Mouse (Mus musculus): ENCODE data around the gene Arhgap8. TPM values are rescaled to one million over a fixed set of nuclear protein-coding genes. Genes with fewer than 3 reads are reported as not detected.

Gene Arhgap8
- 11.8 and 16.0 TPM in 2 replicates for polyA plus RNA-seq (2012; rRNA removed)

GRCm38 (mm10) chr15:84719791-84720190, at the start of gene Arhgap8:
TSS of gene Arhgap8 (plus strand) at chr15:84720052.
- Histone ChIP-seq H3K36me3 (ENCODE audit: control insufficient read depth, insufficient read depth, low read length) (no peaks in the 10 kb centered on the region), H3K4me3 (ENCODE audit: control insufficient read depth, insufficient read depth, low read length) (peak within 1 kb of the TSS; percentile 15), H3K27ac (ENCODE audit: control insufficient read depth, insufficient read depth, low read length) (0 out of 2 replicates have a peak within 1 kb of the TSS, but pooled peaks have one; percentile 11), H3K27me3 (ENCODE audit: control insufficient read depth, insufficient read depth, low read length) (peaks cover 4% of the 10 kb centered on the region; the same call in 1 of the 2 replicates), H3K4me1 (replicated peaks; ENCODE audit: control insufficient read depth, insufficient read depth, low read length) (no peaks in the 10 kb centered on the region)
- TF ChIP-seq POLR2A (IDR thresholded peaks at IDR 0.05; ENCODE audit: control insufficient read depth, extremely low read depth, insufficient read depth, low read length, poor library complexity), result no peak
- no peak for TF ChIP-seq CTCF (IDR thresholded peaks at IDR 0.05; ENCODE audit: borderline replicate concordance, control insufficient read depth, extremely low read depth, insufficient read depth, low read length, poor library complexity)
- 5% methylated on average over 24 of the region's 24 CpGs for WGBS
- DNase-seq, result no peak

GRCm38 (mm10) chr15:84670657-84671055, 49.2 kb upstream of the Arhgap8 start:
- H3K4me3 ChIP-seq (ENCODE audit: control insufficient read depth, insufficient read depth, low read length), result no peak overlapping the region
- DNase-seq, result no peak
- H3K27me3 ChIP-seq (ENCODE audit: control insufficient read depth, insufficient read depth, low read length), result no peaks in the 10 kb centered on the region
- no peaks in the 10 kb centered on the region for H3K36me3 ChIP-seq (ENCODE audit: control insufficient read depth, insufficient read depth, low read length)
- no peak for TF ChIP-seq POLR2A (IDR thresholded peaks at IDR 0.05; ENCODE audit: control insufficient read depth, extremely low read depth, insufficient read depth, low read length, poor library complexity)
- TF ChIP-seq CTCF (IDR thresholded peaks at IDR 0.05; ENCODE audit: borderline replicate concordance, control insufficient read depth, extremely low read depth, insufficient read depth, low read length, poor library complexity), result no peak
- 95% methylated on average over 4 of the region's 4 CpGs for WGBS
- no peaks in the 10 kb centered on the region for H3K4me1 ChIP-seq (replicated peaks; ENCODE audit: control insufficient read depth, insufficient read depth, low read length)
- no peak overlapping the region for H3K27ac ChIP-seq (ENCODE audit: control insufficient read depth, insufficient read depth, low read length)

GRCm38 (mm10) chr15:84671401-84672307, 48.2 kb upstream of the Arhgap8 start:
- peak; percentile 46 for DNase-seq
- no peak overlapping the region for H3K27ac ChIP-seq (ENCODE audit: control insufficient read depth, insufficient read depth, low read length)

GRCm38 (mm10) chr15:84672308-84672615, 47.6 kb upstream of the Arhgap8 start:
- H3K4me3 ChIP-seq (ENCODE audit: control insufficient read depth, insufficient read depth, low read length), result no peak overlapping the region
- no peak overlapping the region for H3K27ac ChIP-seq (ENCODE audit: control insufficient read depth, insufficient read depth, low read length)
- WGBS, result 81% methylated on average over 4 of the region's 4 CpGs
- TF ChIP-seq CTCF (IDR thresholded peaks at IDR 0.05; ENCODE audit: borderline replicate concordance, control insufficient read depth, extremely low read depth, insufficient read depth, low read length, poor library complexity), result no peak
- no peak for TF ChIP-seq POLR2A (IDR thresholded peaks at IDR 0.05; ENCODE audit: control insufficient read depth, extremely low read depth, insufficient read depth, low read length, poor library complexity)
- H3K27me3 ChIP-seq (ENCODE audit: control insufficient read depth, insufficient read depth, low read length), result no peaks in the 10 kb centered on the region
- H3K36me3 ChIP-seq (ENCODE audit: control insufficient read depth, insufficient read depth, low read length), result no peaks in the 10 kb centered on the region
- DNase-seq, result no peak
- no peaks in the 10 kb centered on the region for H3K4me1 ChIP-seq (replicated peaks; ENCODE audit: control insufficient read depth, insufficient read depth, low read length)

More at GRCm38 (mm10) chr15:84671401-84672307, 48.2 kb upstream of the Arhgap8 start:
- no peaks in the 10 kb centered on the region for H3K4me1 ChIP-seq (replicated peaks; ENCODE audit: control insufficient read depth, insufficient read depth, low read length)
- no peaks in the 10 kb centered on the region for H3K36me3 ChIP-seq (ENCODE audit: control insufficient read depth, insufficient read depth, low read length)
- 54% methylated on average over 9 of the region's 9 CpGs for WGBS
- TF ChIP-seq CTCF (IDR thresholded peaks at IDR 0.05; ENCODE audit: borderline replicate concordance, control insufficient read depth, extremely low read depth, insufficient read depth, low read length, poor library complexity), result no peak
- no peak for TF ChIP-seq POLR2A (IDR thresholded peaks at IDR 0.05; ENCODE audit: control insufficient read depth, extremely low read depth, insufficient read depth, low read length, poor library complexity)
- H3K27me3 ChIP-seq (ENCODE audit: control insufficient read depth, insufficient read depth, low read length), result no peaks in the 10 kb centered on the region
- H3K4me3 ChIP-seq (ENCODE audit: control insufficient read depth, insufficient read depth, low read length), result no peak overlapping the region

- no peak overlapping the region for H3K27ac ChIP-seq (ENCODE audit: control insufficient read depth, insufficient read depth, low read length)
- no peaks in the 10 kb centered on the region for H3K27me3 ChIP-seq (ENCODE audit: control insufficient read depth, insufficient read depth, low read length)
- no peak for DNase-seq
- no peaks in the 10 kb centered on the region for H3K36me3 ChIP-seq (ENCODE audit: control insufficient read depth, insufficient read depth, low read length)
- no peaks in the 10 kb centered on the region for H3K4me1 ChIP-seq (replicated peaks; ENCODE audit: control insufficient read depth, insufficient read depth, low read length)
- 89% methylated on average over 3 of the region's 3 CpGs for WGBS
- TF ChIP-seq CTCF (IDR thresholded peaks at IDR 0.05; ENCODE audit: borderline replicate concordance, control insufficient read depth, extremely low read depth, insufficient read depth, low read length, poor library complexity), result no peak
- TF ChIP-seq POLR2A (IDR thresholded peaks at IDR 0.05; ENCODE audit: control insufficient read depth, extremely low read depth, insufficient read depth, low read length, poor library complexity), result no peak
- no peak overlapping the region for H3K4me3 ChIP-seq (ENCODE audit: control insufficient read depth, insufficient read depth, low read length)
These were observed 47.2 kb upstream of the Arhgap8 start for GRCm38 (mm10) chr15:84672616-84673015.

- no peak for DNase-seq
- Histone ChIP-seq H3K36me3 (ENCODE audit: control insufficient read depth, insufficient read depth, low read length) (no peaks in the 10 kb centered on the region), H3K4me1 (replicated peaks; ENCODE audit: control insufficient read depth, insufficient read depth, low read length) (no peaks in the 10 kb centered on the region), H3K4me3 (ENCODE audit: control insufficient read depth, insufficient read depth, low read length) (no peak overlapping the region), H3K27ac (ENCODE audit: control insufficient read depth, insufficient read depth, low read length) (no peak overlapping the region), H3K27me3 (ENCODE audit: control insufficient read depth, insufficient read depth, low read length) (no peaks in the 10 kb centered on the region)
- no peak for TF ChIP-seq POLR2A (IDR thresholded peaks at IDR 0.05; ENCODE audit: control insufficient read depth, extremely low read depth, insufficient read depth, low read length, poor library complexity)
- no peak for TF ChIP-seq CTCF (IDR thresholded peaks at IDR 0.05; ENCODE audit: borderline replicate concordance, control insufficient read depth, extremely low read depth, insufficient read depth, low read length, poor library complexity)
- WGBS, result 90% methylated on average over 11 of the region's 11 CpGs
These were observed 45.4 kb upstream of the Arhgap8 start for GRCm38 (mm10) chr15:84674329-84675067.

All from thymus, adult 2 months (tissue).